Comparison of ENCODE assay signal across 8 mouse cellular contexts in the genomic region with DNA sequence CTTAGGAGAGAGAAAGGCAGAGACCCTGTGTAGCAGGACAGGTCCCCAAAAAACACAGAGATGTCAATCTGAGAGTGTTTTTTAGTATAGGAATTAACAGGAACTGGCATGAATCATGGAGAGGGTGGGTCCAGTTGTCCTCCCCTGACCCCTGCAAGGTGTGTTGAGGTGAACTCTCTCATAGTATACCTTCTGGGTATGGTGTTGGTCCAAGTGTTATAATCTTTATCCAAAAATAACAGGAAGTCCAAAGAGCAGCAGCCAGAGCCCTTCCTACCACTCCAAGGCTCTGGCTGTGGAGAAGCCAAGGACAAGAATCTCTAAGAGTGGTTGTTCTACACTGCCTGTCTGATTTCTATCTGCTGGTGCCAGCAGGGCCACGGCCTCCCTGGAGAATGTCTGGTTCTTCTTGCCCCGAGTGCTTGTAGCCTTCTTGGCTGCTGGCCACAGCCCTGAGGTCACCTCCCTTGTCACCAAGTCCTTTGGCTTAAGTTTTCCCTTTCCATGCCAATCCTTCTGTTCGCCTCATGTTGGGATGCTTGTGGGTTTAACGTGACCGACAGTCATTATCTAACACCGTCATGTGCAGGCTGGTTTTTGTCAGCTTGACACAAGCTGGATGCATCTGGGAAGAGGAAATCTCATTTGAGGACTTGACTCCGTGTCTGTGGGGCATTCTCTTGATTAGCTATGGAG. TPM values are rescaled to one million over a fixed set of nuclear protein-coding genes. Genes with fewer than 3 reads are reported as not detected.
DNase-seq lines count a peak whose midpoint lies in the region; ATAC-seq and TF ChIP-seq lines count a peak whose summit lies in the region.

No protein-coding gene starts in this region.

- no peak overlapping the region for H3K4me3 ChIP-seq in kidney, embryonic 16.5 days (ENCODE audit: low read length)
- no peak overlapping the region for H3K4me3 ChIP-seq in lung, embryonic 15.5 days
- no peak overlapping the region for H3K4me3 ChIP-seq in midbrain, embryonic 10.5 days
- H3K4me3 ChIP-seq in midbrain, embryonic 13.5 days (replicated peaks) = no peak overlapping the region
- no peak overlapping the region for H3K4me3 ChIP-seq in liver, postnatal 0 days (ENCODE audit: low read depth, low read length)

- no peaks in the 10 kb centered on the region for H3K27me3 ChIP-seq in kidney, embryonic 16.5 days (ENCODE audit: insufficient read depth, low read length)
- no peaks in the 10 kb centered on the region for H3K27me3 ChIP-seq in lung, embryonic 15.5 days
- H3K27me3 ChIP-seq in midbrain, embryonic 10.5 days (ENCODE audit: low read depth, poor library complexity, severe bottlenecking) = no peaks in the 10 kb centered on the region
- H3K27me3 ChIP-seq in midbrain, embryonic 13.5 days = no peaks in the 10 kb centered on the region
- H3K27me3 ChIP-seq in liver, postnatal 0 days (ENCODE audit: insufficient read depth, low read length) = no peaks in the 10 kb centered on the region

- ATAC-seq in kidney, embryonic 16.5 days (ENCODE audit: low FRiP score, low TSS enrichment) = no peak
- ATAC-seq in lung, embryonic 15.5 days (ENCODE audit: borderline replicate concordance, extremely low read depth, low FRiP score, low TSS enrichment) = peak; percentile 23; the same call in 1 of the 2 replicates
- ATAC-seq in midbrain, embryonic 13.5 days = no peak
- ATAC-seq in liver, postnatal 0 days = no peak

- H3K4me2 ChIP-seq in kidney, embryonic 16.5 days (replicated peaks; ENCODE audit: low read depth, low read length) = no peak overlapping the region
- H3K4me2 ChIP-seq in lung, embryonic 15.5 days = no peak overlapping the region
- no peak overlapping the region for H3K4me2 ChIP-seq in midbrain, embryonic 13.5 days (replicated peaks)
- no peak overlapping the region for H3K4me2 ChIP-seq in liver, postnatal 0 days (ENCODE audit: low read depth, low read length)

- no peak for TF ChIP-seq CTCF in brain, embryonic 14.5 days (IDR thresholded peaks at IDR 0.05; ENCODE audit: borderline replicate concordance, extremely low read depth, insufficient read depth, insufficient read length)
- TF ChIP-seq CTCF in liver, postnatal 0 days (IDR thresholded peaks at IDR 0.05; ENCODE audit: low read depth) = no peak

- TF ChIP-seq POLR2A in brain, embryonic 14.5 days (IDR thresholded peaks at IDR 0.05; ENCODE audit: borderline replicate concordance, extremely low read depth, insufficient read depth, insufficient read length, poor library complexity, severe bottlenecking) = no peak

- H3K36me3 ChIP-seq in kidney, embryonic 16.5 days (ENCODE audit: insufficient read depth, low read length) = no peaks in the 10 kb centered on the region
- no peaks in the 10 kb centered on the region for H3K36me3 ChIP-seq in lung, embryonic 15.5 days
- H3K36me3 ChIP-seq in midbrain, embryonic 10.5 days = no peaks in the 10 kb centered on the region
- no peaks in the 10 kb centered on the region for H3K36me3 ChIP-seq in midbrain, embryonic 13.5 days
- no peaks in the 10 kb centered on the region for H3K36me3 ChIP-seq in liver, postnatal 0 days (replicated peaks; ENCODE audit: insufficient read depth, low read length)

- TF ChIP-seq EP300 in liver, postnatal 0 days (IDR thresholded peaks at IDR 0.05; ENCODE audit: low read depth) = no peak

- DNase-seq in kidney, adult 11 months = peak; percentile 74
- DNase-seq in brain, embryonic 14.5 days (ENCODE audit: low read depth) = peak; percentile 38
- DNase-seq in heart, adult 9 months (ENCODE audit: low spot score in 2 of 2) = peak; percentile 64 to 77
- DNase-seq in midbrain, embryonic 10.5 days (ENCODE audit: low spot score) = no peak
- DNase-seq in liver, postnatal 0 days = no peak

- H3K4me1 ChIP-seq in kidney, embryonic 16.5 days (ENCODE audit: insufficient read depth, low read length) = 0 out of 2 replicates have a peak, but pooled peaks cover 4% of the 10 kb centered on the region
- peaks cover 24% of the 10 kb centered on the region for H3K4me1 ChIP-seq in lung, embryonic 15.5 days
- H3K4me1 ChIP-seq in midbrain, embryonic 10.5 days = peaks cover 11% of the 10 kb centered on the region
- peaks cover 9% of the 10 kb centered on the region for H3K4me1 ChIP-seq in midbrain, embryonic 13.5 days (replicated peaks)
- H3K4me1 ChIP-seq in liver, postnatal 0 days (ENCODE audit: insufficient read depth) = no peaks in the 10 kb centered on the region

- H3K9me3 ChIP-seq in kidney, embryonic 16.5 days (ENCODE audit: low read length) = no peaks in the 10 kb centered on the region
- no peaks in the 10 kb centered on the region for H3K9me3 ChIP-seq in lung, embryonic 15.5 days
- H3K9me3 ChIP-seq in midbrain, embryonic 10.5 days (replicated peaks) = no peaks in the 10 kb centered on the region
- no peaks in the 10 kb centered on the region for H3K9me3 ChIP-seq in midbrain, embryonic 13.5 days
- no peaks in the 10 kb centered on the region for H3K9me3 ChIP-seq in liver, postnatal 0 days (ENCODE audit: low read length)

- WGBS in kidney, embryonic 16.5 days = 66% methylated on average over 7 of the region's 7 CpGs
- WGBS in lung, embryonic 15.5 days = 44% methylated on average over 7 of the region's 7 CpGs
- 82% methylated on average over 7 of the region's 7 CpGs for WGBS in midbrain, embryonic 10.5 days
- 83% methylated on average over 7 of the region's 7 CpGs for WGBS in midbrain, embryonic 13.5 days
- WGBS in liver, postnatal 0 days (ENCODE audit: insufficient replicate concordance) = 54% methylated on average over 7 of the region's 7 CpGs

- H3K9ac ChIP-seq in kidney, embryonic 16.5 days (replicated peaks; ENCODE audit: low read length) = no peak overlapping the region
- no peak overlapping the region for H3K9ac ChIP-seq in lung, embryonic 15.5 days
- H3K9ac ChIP-seq in midbrain, embryonic 13.5 days (replicated peaks) = no peak overlapping the region
- no peak overlapping the region for H3K9ac ChIP-seq in liver, postnatal 0 days (replicated peaks)

- H3K27ac ChIP-seq in kidney, embryonic 16.5 days (ENCODE audit: low read length) = no peak overlapping the region
- H3K27ac ChIP-seq in lung, embryonic 15.5 days = no peak overlapping the region
- H3K27ac ChIP-seq in midbrain, embryonic 10.5 days (replicated peaks) = no peak overlapping the region
- H3K27ac ChIP-seq in midbrain, embryonic 13.5 days = no peak overlapping the region
- H3K27ac ChIP-seq in liver, postnatal 0 days (ENCODE audit: low read depth) = no peak overlapping the region

RNA-seq across cellular contexts. Expression of a gene that starts 27.8 kb away (rescaled TPM):
- polyA plus RNA-seq in kidney, embryonic 16.5 days (2015; fragmentation: Nextera tagmentation; extraction: Ambion mirVana) = 21.4 and 22.9 TPM in 2 replicates
- 9.7 and 16.8 TPM in 2 replicates for polyA plus RNA-seq in brain, embryonic 14.5 days (2012; rRNA removed)
- polyA plus RNA-seq in lung, embryonic 15.5 days (2015; fragmentation: Nextera tagmentation; extraction: Ambion mirVana) = 21.8 and 22.3 TPM in 2 replicates
- polyA plus RNA-seq in midbrain, embryonic 10.5 days (2016; fragmentation: Nextera tagmentation; extraction: Ambion mirVana) = 16.3 and 16.5 TPM in 2 replicates
- 40.5 and 41.3 TPM in 2 replicates for polyA plus RNA-seq in midbrain, embryonic 13.5 days (2015; fragmentation: Nextera tagmentation; extraction: Ambion mirVana)
- polyA plus RNA-seq in liver, postnatal 0 days (2015; fragmentation: Nextera tagmentation; extraction: Ambion mirVana) = 9.3 and 10.9 TPM in 2 replicates

Comparison
In these comparisons a context has a peak if more than half of its experiments do, and no peak if none do; other contexts are left out.
1. DNase-seq: peak in kidney, adult 11 months (single experiment), brain, embryonic 14.5 days (single experiment) and heart, adult 9 months (2 of 2); none in midbrain, embryonic 10.5 days (single experiment) and liver, postnatal 0 days (single experiment).